In the genomic region with DNA sequence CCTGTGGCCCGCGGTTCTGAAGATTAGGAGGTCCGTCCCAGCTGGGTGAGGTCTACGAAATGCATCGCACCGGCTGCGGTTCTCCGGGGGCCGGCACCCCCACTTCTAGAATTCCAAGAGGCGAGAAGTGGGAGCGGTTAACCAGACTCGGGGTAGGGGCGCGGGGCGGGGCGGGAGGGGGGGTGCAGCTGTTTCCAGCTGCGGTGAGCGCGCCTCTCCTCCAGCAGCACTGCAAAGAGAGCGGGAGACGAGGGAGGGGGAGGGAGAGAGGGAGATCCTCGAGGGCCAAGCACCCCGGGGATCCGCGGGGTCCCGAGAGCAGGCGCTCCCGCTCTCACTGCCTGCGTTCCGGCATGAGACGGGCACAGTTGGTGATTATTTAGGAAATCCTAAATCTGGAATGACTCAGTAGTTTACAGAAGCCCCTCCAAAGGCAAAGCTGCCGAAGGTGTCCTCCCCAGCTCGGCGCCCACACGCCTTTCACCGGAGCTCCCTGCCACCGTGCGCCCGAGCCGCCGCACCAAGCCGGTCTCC, we compare ENCODE assay signal across 8 mouse cellular contexts.
DNase-seq lines count a peak whose midpoint lies in the region; ATAC-seq and TF ChIP-seq lines count a peak whose summit lies in the region.

No protein-coding gene starts in this region.

- WGBS in limb, embryonic 15.5 days = under 1% methylated on average over 40 of the region's 42 CpGs

- peak in 1 of 2 experiments; percentile 21 for DNase-seq in layer of hippocampus, adult 2 months (ENCODE audit: low spot score in 2 of 2)
- no peak for DNase-seq in layer of hippocampus, adult 8-10 months (ENCODE audit: low spot score in 2 of 2)
- DNase-seq in cerebellum, adult 9-10 months = peak; percentile 45
- peak; percentile 24 to 34 for DNase-seq in frontal cortex, postnatal 14 days (ENCODE audit: low spot score in 2 of 2)
- DNase-seq in right cerebral cortex, adult 2 months (ENCODE audit: low spot score in 2 of 2) = peak; percentile 47 to 49
- no peak for DNase-seq in spleen, postnatal 14 days (ENCODE audit: low spot score in 2 of 2)

- peaks cover 30% of the 10 kb centered on the region; the same call in 1 of the 2 replicates for H3K27me3 ChIP-seq in limb, embryonic 15.5 days

- peak overlapping the region; percentile 74 for H3K4me3 ChIP-seq in layer of hippocampus, adult 2 months
- H3K4me3 ChIP-seq in limb, embryonic 15.5 days = peak overlapping the region; percentile 68

- H3K4me1 ChIP-seq in limb, embryonic 15.5 days = peaks cover 23% of the 10 kb centered on the region; the same call in 1 of the 2 replicates

- H3K9me3 ChIP-seq in limb, embryonic 15.5 days = no peaks in the 10 kb centered on the region

- peak overlapping the region; percentile 64 for H3K9ac ChIP-seq in limb, embryonic 15.5 days

- peak; percentile 56; the same call in 1 of the 2 replicates for ATAC-seq in limb, embryonic 15.5 days (ENCODE audit: insufficient number of reproducible peaks, low FRiP score, low TSS enrichment, low read depth)
- no peak for ATAC-seq in megakaryocyte-erythroid progenitor cell, adult 5-6 weeks (replicated peaks; ENCODE audit: low FRiP score, low TSS enrichment, poor library complexity, severe bottlenecking)

- H3K4me2 ChIP-seq in limb, embryonic 15.5 days = peak overlapping the region; percentile 97

- no peak for TF ChIP-seq CTCF in layer of hippocampus, adult 2 months (conservative IDR thresholded peaks at IDR 0.05)

- H3K27ac ChIP-seq in layer of hippocampus, adult 2 months = peak overlapping the region; percentile 83
- H3K27ac ChIP-seq in limb, embryonic 15.5 days = peak overlapping the region; percentile 85

- H3K36me3 ChIP-seq in limb, embryonic 15.5 days = no peaks in the 10 kb centered on the region

Comparison
In these comparisons a context has a peak if more than half of its experiments do, and no peak if none do; other contexts are left out.
1. DNase-seq: peak in cerebellum, adult 9-10 months (single experiment), frontal cortex, postnatal 14 days (2 of 2) and right cerebral cortex, adult 2 months (2 of 2); none in layer of hippocampus, adult 8-10 months (0 of 2) and spleen, postnatal 14 days (0 of 2).